In the genomic region with DNA sequence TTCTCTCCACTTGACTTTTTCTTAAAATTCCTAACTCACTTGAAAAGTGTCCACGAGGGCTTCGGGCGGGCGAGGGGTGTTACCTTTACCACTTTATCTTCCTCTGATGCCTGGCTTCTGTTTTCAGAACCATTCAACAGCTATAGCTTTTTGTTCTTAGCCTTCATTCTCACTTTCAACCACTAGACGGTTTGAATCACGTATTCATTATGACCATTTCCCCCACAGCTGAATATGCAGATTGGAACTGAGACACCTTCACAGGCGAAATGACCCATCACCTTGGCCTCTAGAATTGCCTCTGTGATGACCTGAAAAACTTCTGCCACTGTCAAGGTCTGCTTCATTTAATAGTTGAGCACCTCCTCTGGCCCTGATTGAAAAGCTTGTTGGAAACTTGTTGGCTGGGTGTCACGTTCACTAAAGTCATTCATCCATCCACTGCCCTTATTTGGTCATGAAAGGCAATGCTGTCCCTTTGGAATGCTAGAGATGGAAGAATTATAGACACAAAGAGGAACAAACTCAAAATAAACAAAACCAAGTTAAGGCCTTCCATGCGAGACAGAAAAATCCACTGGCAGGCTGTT, we compare ENCODE assay signal across 1 mouse cellular context.
TF ChIP-seq lines count a peak whose summit lies in the region.

No protein-coding gene starts in this region.

TF ChIP-seq in CH12.LX, 34 proteins besides CTCF, POLR2A, EP300 and RAD21 (continued from another document):
- TF ChIP-seq ETS1 (conservative IDR thresholded peaks at IDR 0.05; ENCODE audit: low read depth, low read length) (no peak; the same call in 1 of the 2 replicates), ZMIZ1 (IDR thresholded peaks at IDR 0.05; ENCODE audit: low read depth, low read length) (no peak), BHLHE40 (IDR thresholded peaks at IDR 0.05; ENCODE audit: low read depth, low read length) (peak; percentile 87), ZKSCAN1 (IDR thresholded peaks at IDR 0.05; ENCODE audit: borderline replicate concordance, low read depth, low read length) (no peak), TBP (conservative IDR thresholded peaks at IDR 0.05; ENCODE audit: low read depth, low read length) (0 out of 2 replicates have a peak, but pooled peaks have one; percentile 28), E2F4 (IDR thresholded peaks at IDR 0.05; ENCODE audit: insufficient replicate concordance, low read depth, low read length) (no peak), ZNF384 (IDR thresholded peaks at IDR 0.05; ENCODE audit: low read depth, low read length) (0 out of 2 replicates have a peak, but pooled peaks have one; percentile 30), JUND (conservative IDR thresholded peaks at IDR 0.05; ENCODE audit: low read depth, low read length) (peak; percentile 29), MAZ (IDR thresholded peaks at IDR 0.05; ENCODE audit: low read depth, low read length) (no peak), TCF12 (IDR thresholded peaks at IDR 0.05; ENCODE audit: low read depth, low read length) (peak; percentile 67; the same call in 1 of the 2 replicates)
